9 mouse cellular contexts compared by ENCODE assay signal in genomic region chr6:88752711-88753219, GRCm38 (mm10). TPM values are rescaled to one million over a fixed set of nuclear protein-coding genes. Genes with fewer than 3 reads are reported as not detected.
DNase-seq lines count a peak whose midpoint lies in the region; ATAC-seq lines count a peak whose summit lies in the region.
"Had no signal": no experiment of that assay in that cellular context is flagged by ENCODE, and none has a peak within 500 bp of the region (broad histone marks: within the 10 kb centered on the region; RNA-seq: fewer than 3 reads in every experiment).

No protein-coding gene starts in this region.

- no peak overlapping the region for H3K4me3 ChIP-seq in kidney, embryonic 15.5 days (replicated peaks)
- H3K4me3 ChIP-seq: limb, embryonic 12.5 days had no signal

- H3K4me1 ChIP-seq in kidney, embryonic 15.5 days: peaks cover 65% of the 10 kb centered on the region

- no peaks in the 10 kb centered on the region for H3K36me3 ChIP-seq in kidney, embryonic 15.5 days
- H3K36me3 ChIP-seq: limb, embryonic 12.5 days had no signal

- DNase-seq in cerebellum, postnatal 10 days: peak; percentile 68 to 73
- no peak for DNase-seq in cerebellum, adult 9-10 months
- DNase-seq in right cerebral cortex, adult 18-20 months: peak; percentile 70
- DNase-seq in right cerebral cortex, postnatal 14 days: no peak
- peak; percentile 68 for DNase-seq in retina, embryonic 14.5 days (ENCODE audit: low spot score)
- DNase-seq in layer of hippocampus, postnatal 14 days (ENCODE audit: low spot score in 2 of 2): no peak

- no peaks in the 10 kb centered on the region for H3K27me3 ChIP-seq in kidney, embryonic 15.5 days
- H3K27me3 ChIP-seq: limb, embryonic 12.5 days had no signal

- H3K27ac ChIP-seq in kidney, embryonic 15.5 days: peak overlapping the region; percentile 79
- H3K27ac ChIP-seq: limb, embryonic 12.5 days had no signal

- peak; percentile 53 for ATAC-seq in kidney, embryonic 15.5 days (replicated peaks; ENCODE audit: low FRiP score)
- no peak for ATAC-seq in erythroid progenitor cell, adult 5-6 weeks (replicated peaks; ENCODE audit: low FRiP score, poor library complexity, severe bottlenecking)

- H3K9me3 ChIP-seq in kidney, embryonic 15.5 days (replicated peaks): no peaks in the 10 kb centered on the region
- H3K9me3 ChIP-seq: limb, embryonic 12.5 days had no signal

- 49% methylated on average over 5 of the region's 5 CpGs for WGBS in kidney, embryonic 15.5 days

- H3K4me2 ChIP-seq in kidney, embryonic 15.5 days: no peak overlapping the region
- H3K4me2 ChIP-seq: limb, embryonic 12.5 days had no signal

- H3K9ac ChIP-seq in kidney, embryonic 15.5 days: no peak overlapping the region
- H3K9ac ChIP-seq: limb, embryonic 12.5 days had no signal

RNA-seq across cellular contexts. Expression of gene Mgll, which starts 28.6 kb away (rescaled TPM):
- polyA plus RNA-seq in kidney, embryonic 15.5 days (2015; fragmentation: Nextera tagmentation; extraction: Ambion mirVana): 38.6 and 39.0 TPM in 2 replicates
- 114 and 119 TPM in 2 replicates for total RNA-seq in erythroid progenitor cell, adult 5-6 weeks (2015; ENCODE audit: low replicate concordance)
- 92.5 and 112 TPM in 2 replicates for total RNA-seq in erythroid progenitor cell, adult 5-6 weeks (2017; ENCODE audit: low replicate concordance)
- 100 to 1,000 TPM; 174 to 186 TPM for total RNA-seq in layer of hippocampus, postnatal 14 days (2021)

Comparison
In these comparisons a context has a peak if more than half of its experiments do, and no peak if none do; other contexts are left out.
1. DNase-seq: peak in cerebellum, postnatal 10 days (2 of 2), right cerebral cortex, adult 18-20 months (single experiment) and retina, embryonic 14.5 days (single experiment); none in cerebellum, adult 9-10 months (single experiment), right cerebral cortex, postnatal 14 days (single experiment) and layer of hippocampus, postnatal 14 days (0 of 2).